Mouse (Mus musculus): ENCODE measurements around the gene Golph3.
"Not testable (repeated sequence)": the region's sequence is repeated elsewhere in the genome, so short reads cannot be mapped to it uniquely, and the experiment has no call there.

The Golph3 gene

DNA sequence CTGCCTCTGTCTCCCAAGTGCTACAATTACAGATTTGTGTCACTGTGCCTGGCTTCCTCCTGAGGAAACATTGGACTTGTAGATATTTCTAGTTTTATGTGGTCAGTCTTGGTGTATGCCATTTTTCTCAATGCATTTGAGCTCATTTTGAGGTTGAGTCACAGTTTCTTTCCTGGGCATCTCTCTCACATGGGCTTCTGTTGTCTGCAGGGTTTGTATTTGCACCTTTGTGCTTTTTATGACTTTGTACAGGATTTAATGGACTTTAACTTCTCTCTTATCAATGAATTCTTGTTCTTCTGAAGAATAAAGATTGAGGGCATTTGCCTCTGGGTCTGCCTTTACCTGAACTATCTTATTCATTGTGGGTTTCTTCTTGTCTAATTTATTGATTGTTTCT lies 36.2 kb downstream of the Golph3 start:
- no peak for DNase-seq (ENCODE audit: low spot score)

GRCm38 (mm10) chr15:12358384-12358783 lies 37.1 kb downstream of the Golph3 start:
- no peak for DNase-seq (ENCODE audit: low spot score)

- DNase-seq (ENCODE audit: low spot score), result no peak
These were observed 39.4 kb downstream of the Golph3 start for GRCm38 (mm10) chr15:12360519-12361212.

DNA sequence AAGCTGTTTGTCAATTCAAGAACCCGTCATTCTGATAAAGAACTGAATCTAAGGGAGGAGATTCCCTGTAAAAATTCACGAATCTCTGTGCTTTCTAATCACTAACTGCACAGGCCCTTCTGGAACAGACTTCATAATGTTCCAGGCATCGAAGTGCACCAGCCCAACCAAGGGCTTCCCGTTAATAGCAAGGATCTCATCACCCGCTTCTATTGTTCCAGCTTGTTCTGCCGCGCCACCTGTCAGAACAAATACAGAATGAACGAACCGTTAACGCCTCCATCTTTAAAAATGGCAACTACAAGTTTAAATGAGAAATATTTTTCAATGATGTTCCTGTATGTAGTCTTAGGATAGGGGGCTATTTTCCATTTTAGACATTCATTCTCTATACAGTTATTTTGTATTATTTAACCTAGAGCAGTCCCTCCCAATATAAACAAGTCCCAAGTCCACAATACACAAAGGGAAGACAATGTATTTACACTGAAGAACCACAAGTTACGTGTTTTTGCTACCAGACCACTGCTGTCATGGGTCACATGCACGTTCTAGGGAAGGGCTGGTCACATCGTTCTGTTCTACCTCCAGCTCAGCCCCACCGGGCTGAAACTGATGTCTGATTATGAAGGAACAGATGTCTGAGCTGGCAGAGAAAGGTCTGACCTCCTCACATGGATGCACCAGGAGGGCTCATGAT lies 40.9 kb downstream of the Golph3 start:
- DNase-seq (ENCODE audit: low spot score), result no peak

DNA sequence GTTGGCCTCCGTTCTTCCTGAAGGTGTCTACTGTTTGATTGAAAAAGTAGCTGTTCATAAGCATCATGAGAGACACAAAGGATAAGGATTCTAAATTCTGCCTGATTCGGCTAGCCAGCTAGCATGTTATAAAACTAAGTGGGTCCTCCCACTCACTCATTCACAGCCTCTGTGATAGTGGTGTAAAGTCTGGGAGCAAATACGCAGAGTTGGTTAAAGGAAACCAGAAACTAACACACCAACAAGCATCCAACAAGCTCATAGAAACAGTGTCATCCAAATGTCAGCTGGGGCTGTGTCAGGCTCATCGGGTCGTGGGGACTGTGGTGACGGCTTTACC lies 41.4 kb downstream of the Golph3 start:
- DNase-seq (ENCODE audit: low spot score), result no peak

GRCm38 (mm10) chr15:12364096-12364495 lies 42.8 kb downstream of the Golph3 start:
- no peak for DNase-seq (ENCODE audit: low spot score)

GRCm38 (mm10) chr15:12365416-12366071 lies 44.3 kb downstream of the Golph3 start:
- DNase-seq (ENCODE audit: low spot score), result no peak

GRCm38 (mm10) chr15:12366072-12366469 lies 44.8 kb downstream of the Golph3 start:
- no peak for DNase-seq (ENCODE audit: low spot score)

- DNase-seq (ENCODE audit: low spot score), result not testable (repeated sequence)
These were observed 45.5 kb downstream of the Golph3 start for GRCm38 (mm10) chr15:12366580-12367305.

DNA sequence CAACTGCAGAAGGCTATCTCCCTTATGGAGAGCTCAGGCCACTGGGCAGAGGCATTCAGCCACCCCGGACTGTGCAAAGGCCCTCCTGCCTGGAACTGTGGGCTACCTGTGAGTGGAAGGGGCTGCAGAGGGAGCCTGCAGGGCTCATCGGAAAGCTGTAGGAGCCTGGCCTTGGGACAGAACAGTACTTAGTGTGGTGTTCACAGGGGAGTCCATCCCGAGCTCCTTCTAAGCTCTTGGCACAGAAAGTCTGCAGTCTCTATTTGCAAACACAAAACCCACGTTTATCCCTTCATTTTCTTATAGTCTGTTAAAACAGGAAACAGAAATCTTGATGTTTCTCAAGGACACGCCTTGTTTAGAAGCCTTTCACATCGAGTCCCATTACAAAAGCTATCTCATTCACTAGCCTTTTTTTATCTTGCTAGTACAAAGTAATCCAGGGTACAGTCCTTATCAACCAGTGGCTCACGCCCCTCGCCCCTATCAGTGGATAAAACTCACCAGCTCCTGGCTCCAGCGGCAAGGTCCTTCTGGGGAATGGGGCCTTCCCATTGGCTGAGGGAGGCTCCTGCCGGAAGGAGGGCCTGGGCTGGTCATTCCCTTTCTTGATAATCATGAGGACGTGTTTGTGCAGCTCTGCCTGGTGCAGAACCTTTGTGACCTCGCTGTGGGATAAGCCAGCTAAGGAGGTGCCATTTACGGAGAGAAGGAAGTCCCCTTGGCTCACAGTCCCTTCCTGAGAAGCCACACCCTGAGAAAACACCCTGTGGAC lies 46.2 kb downstream of the Golph3 start:
- no peak for DNase-seq (ENCODE audit: low spot score)

GRCm38 (mm10) chr15:12368357-12368756 lies 47.1 kb downstream of the Golph3 start:
- no peak for DNase-seq (ENCODE audit: low spot score)

GRCm38 (mm10) chr15:12368850-12369249 lies 47.6 kb downstream of the Golph3 start:
- DNase-seq (ENCODE audit: low spot score), result no peak

GRCm38 (mm10) chr15:12370096-12370495 lies 48.8 kb downstream of the Golph3 start:
- DNase-seq (ENCODE audit: low spot score), result no peak

DNA sequence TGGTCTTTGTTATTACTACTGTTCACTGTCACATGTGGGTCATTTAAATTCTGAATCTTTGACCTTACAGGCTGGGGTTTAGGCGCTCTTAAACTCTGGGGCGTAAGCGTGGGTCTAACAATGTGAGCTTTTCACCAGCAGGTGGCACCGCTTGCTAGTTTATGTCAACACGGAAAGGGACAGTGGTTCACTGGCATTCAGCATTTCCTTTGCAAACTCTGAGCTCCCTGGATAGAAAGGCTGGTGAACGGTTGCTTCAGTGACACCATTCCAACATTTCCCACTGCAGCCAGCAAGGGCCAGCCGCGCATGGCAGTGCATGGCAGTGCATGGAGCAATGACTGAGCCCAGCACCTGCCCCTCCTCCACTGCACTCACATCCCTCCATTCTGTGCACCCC lies 49.9 kb downstream of the Golph3 start:
- DNase-seq (ENCODE audit: low spot score), result peak; percentile 61

GRCm38 (mm10) chr15:12373496-12373895 lies 52.2 kb downstream of the Golph3 start:
- no peak for DNase-seq (ENCODE audit: low spot score)

- DNase-seq (ENCODE audit: low spot score), result no peak
These were observed 52.7 kb downstream of the Golph3 start for GRCm38 (mm10) chr15:12373918-12374317.

DNA sequence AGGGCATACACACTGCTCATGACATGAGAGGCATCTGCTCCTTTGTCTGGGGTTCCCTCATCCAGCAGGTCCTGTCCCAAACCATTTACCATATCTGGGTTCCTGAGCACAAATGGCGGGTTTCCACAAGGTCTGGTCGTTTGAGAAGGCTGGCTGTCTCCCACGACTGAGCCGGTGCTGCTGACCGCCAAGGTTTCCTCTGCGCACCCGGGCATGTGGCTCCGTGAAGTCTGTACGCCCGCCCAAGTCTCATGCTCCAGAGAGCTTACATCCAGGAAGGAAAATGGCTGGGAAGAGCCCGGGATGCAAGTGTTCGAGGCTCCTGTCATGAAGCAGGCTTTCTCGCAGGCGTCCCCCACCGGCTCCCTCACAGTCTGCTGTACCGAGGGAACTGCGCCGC lies 53.7 kb downstream of the Golph3 start:
- no peak for DNase-seq (ENCODE audit: low spot score)

- peak; percentile 75 for DNase-seq (ENCODE audit: low spot score)
These were observed 54.5 kb downstream of the Golph3 start for GRCm38 (mm10) chr15:12375641-12376311.

DNA sequence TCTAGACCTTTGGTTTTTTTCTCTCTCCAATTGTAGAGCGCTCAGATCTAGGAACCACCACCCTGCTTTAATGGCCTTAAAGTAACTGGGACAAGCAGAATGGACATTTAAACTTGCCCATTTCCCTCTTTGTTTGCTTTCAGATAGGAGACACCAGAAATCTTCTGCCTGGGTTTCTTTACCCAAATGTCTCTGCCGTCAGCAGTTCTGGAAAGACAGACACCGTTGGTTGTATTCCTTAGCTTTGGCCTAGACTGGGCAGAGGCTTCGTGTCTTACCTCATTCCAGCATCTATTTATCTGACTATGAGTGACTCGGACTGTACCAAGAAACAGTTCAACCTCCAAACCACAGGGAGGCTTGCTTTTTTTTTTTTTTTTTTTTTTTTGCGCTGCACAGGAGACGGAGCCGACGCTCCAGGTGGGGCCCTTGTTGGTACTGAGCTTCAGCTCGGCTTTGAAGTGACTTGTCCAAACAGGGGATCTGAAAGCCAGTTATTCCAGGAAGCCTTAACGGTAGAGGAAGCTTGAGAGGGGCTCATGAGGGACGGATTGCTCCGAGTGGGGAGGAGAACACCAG lies 55.3 kb downstream of the Golph3 start:
- DNase-seq (ENCODE audit: low spot score), result no peak

DNA sequence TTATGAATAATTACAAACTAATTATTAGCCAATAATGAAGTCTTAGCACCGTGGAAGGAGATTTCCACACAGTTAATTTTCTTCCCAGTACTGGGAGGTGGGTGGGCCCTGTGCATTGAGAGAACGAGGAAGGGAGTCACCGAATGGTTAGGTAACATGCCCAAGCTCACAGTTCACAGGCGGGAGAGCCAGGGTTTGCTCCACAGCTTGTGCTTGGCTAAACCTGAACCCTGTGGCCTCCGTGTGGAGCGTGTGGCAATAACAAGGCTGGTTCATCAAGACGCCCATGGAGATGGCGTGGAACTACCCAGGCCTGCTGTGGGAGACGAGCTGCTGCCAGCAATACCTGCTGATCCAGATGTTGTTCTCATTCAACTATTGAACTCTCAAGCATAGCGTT lies 56.5 kb downstream of the Golph3 start:
- no peak for DNase-seq (ENCODE audit: low spot score)

GRCm38 (mm10) chr15:12380057-12380456 lies 58.8 kb downstream of the Golph3 start:
- no peak for DNase-seq (ENCODE audit: low spot score)
